ENCODE assay signal across 16 mouse cellular contexts in the genomic region with DNA sequence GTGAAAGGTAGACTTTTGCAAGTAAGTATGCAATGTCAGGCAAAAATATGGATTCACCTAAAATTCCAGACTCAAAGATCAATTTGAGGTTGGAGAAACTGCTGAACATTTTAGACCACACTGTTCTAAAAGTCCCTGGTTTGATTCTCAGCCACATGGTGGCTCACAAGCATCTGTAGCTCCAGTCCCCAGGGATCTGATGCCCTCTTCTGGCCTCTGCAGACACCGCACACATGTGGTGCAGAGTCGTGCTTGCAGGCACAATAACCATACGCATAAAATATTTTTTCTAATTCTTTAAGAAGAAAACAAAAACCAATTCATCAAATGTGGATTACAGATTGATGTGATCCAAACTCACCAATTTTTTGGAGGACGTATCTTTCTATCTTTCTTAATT.
DNase-seq lines count a peak whose midpoint lies in the region; ATAC-seq and TF ChIP-seq lines count a peak whose summit lies in the region.
"Had no signal": no experiment of that assay in that cellular context is flagged by ENCODE, and none has a peak within 500 bp of the region (broad histone marks: within the 10 kb centered on the region; RNA-seq: fewer than 3 reads in every experiment).

No protein-coding gene starts in this region.

- no peak overlapping the region for H3K4me2 ChIP-seq in hindbrain, postnatal 0 days (ENCODE audit: low read depth, low read length)
- no peak overlapping the region for H3K4me2 ChIP-seq in hindbrain, embryonic 12.5 days (replicated peaks)
- H3K4me2 ChIP-seq in forebrain, embryonic 15.5 days (replicated peaks): no peak overlapping the region
- H3K4me2 ChIP-seq: heart, embryonic 13.5 days; liver, embryonic 15.5 days; neural tube, embryonic 13.5 days had no signal

- no peaks in the 10 kb centered on the region for H3K27me3 ChIP-seq in hindbrain, postnatal 0 days (ENCODE audit: insufficient read depth, low read length)
- no peaks in the 10 kb centered on the region for H3K27me3 ChIP-seq in hindbrain, embryonic 12.5 days
- H3K27me3 ChIP-seq in thymus, adult 2 months (ENCODE audit: control insufficient read depth, insufficient read depth, low read length): no peaks in the 10 kb centered on the region
- no peaks in the 10 kb centered on the region for H3K27me3 ChIP-seq in forebrain, embryonic 15.5 days
- H3K27me3 ChIP-seq: heart, embryonic 13.5 days; liver, embryonic 15.5 days; neural tube, embryonic 13.5 days had no signal

- H3K9ac ChIP-seq in hindbrain, postnatal 0 days (replicated peaks; ENCODE audit: low read length): no peak overlapping the region
- no peak overlapping the region for H3K9ac ChIP-seq in hindbrain, embryonic 12.5 days
- H3K9ac ChIP-seq in forebrain, embryonic 15.5 days (replicated peaks): no peak overlapping the region
- H3K9ac ChIP-seq: heart, embryonic 13.5 days; liver, embryonic 15.5 days; neural tube, embryonic 13.5 days had no signal

- H3K4me1 ChIP-seq in hindbrain, postnatal 0 days (ENCODE audit: insufficient read depth, low read length): no peaks in the 10 kb centered on the region
- no peaks in the 10 kb centered on the region for H3K4me1 ChIP-seq in hindbrain, embryonic 12.5 days
- H3K4me1 ChIP-seq in thymus, adult 2 months (replicated peaks; ENCODE audit: control insufficient read depth, insufficient read depth, low read length): no peaks in the 10 kb centered on the region
- H3K4me1 ChIP-seq in forebrain, embryonic 15.5 days: no peaks in the 10 kb centered on the region
- H3K4me1 ChIP-seq: liver, embryonic 15.5 days; neural tube, embryonic 13.5 days had no signal

- TF ChIP-seq CTCF in hindbrain, postnatal 0 days (IDR thresholded peaks at IDR 0.05; ENCODE audit: low read depth): peak; percentile 40
- TF ChIP-seq CTCF in thymus, adult 2 months (IDR thresholded peaks at IDR 0.05; ENCODE audit: borderline replicate concordance, control insufficient read depth, extremely low read depth, insufficient read depth, low read length, poor library complexity): no peak

- H3K4me3 ChIP-seq in hindbrain, postnatal 0 days (ENCODE audit: low read length): no peak overlapping the region
- H3K4me3 ChIP-seq in hindbrain, embryonic 12.5 days: no peak overlapping the region
- no peak overlapping the region for H3K4me3 ChIP-seq in thymus, adult 2 months (ENCODE audit: control insufficient read depth, insufficient read depth, low read length)
- no peak overlapping the region for H3K4me3 ChIP-seq in forebrain, embryonic 15.5 days
- H3K4me3 ChIP-seq: heart, embryonic 13.5 days; liver, embryonic 15.5 days; neural tube, embryonic 13.5 days had no signal

- no peak for TF ChIP-seq POLR2A in thymus, adult 2 months (IDR thresholded peaks at IDR 0.05; ENCODE audit: control insufficient read depth, extremely low read depth, insufficient read depth, low read length, poor library complexity)

- no peak for ATAC-seq in hindbrain, postnatal 0 days
- ATAC-seq in hindbrain, embryonic 12.5 days (ENCODE audit: low FRiP score): no peak
- ATAC-seq in forebrain, embryonic 15.5 days (replicated peaks): no peak
- ATAC-seq: inflammation-experienced regulatory T-cells, adult 6 months had no signal

- H3K36me3 ChIP-seq in hindbrain, postnatal 0 days (ENCODE audit: insufficient read depth, low read length): no peaks in the 10 kb centered on the region
- H3K36me3 ChIP-seq in hindbrain, embryonic 12.5 days: no peaks in the 10 kb centered on the region
- no peaks in the 10 kb centered on the region for H3K36me3 ChIP-seq in thymus, adult 2 months (ENCODE audit: control insufficient read depth, insufficient read depth, low read length)
- no peaks in the 10 kb centered on the region for H3K36me3 ChIP-seq in forebrain, embryonic 15.5 days
- H3K36me3 ChIP-seq: heart, embryonic 13.5 days; liver, embryonic 15.5 days; neural tube, embryonic 13.5 days had no signal

- H3K9me3 ChIP-seq in hindbrain, postnatal 0 days (ENCODE audit: low read length): no peaks in the 10 kb centered on the region
- H3K9me3 ChIP-seq in hindbrain, embryonic 12.5 days (replicated peaks): no peaks in the 10 kb centered on the region
- no peaks in the 10 kb centered on the region for H3K9me3 ChIP-seq in forebrain, embryonic 15.5 days
- H3K9me3 ChIP-seq: liver, embryonic 15.5 days; neural tube, embryonic 13.5 days had no signal

- 91% methylated on average over 4 of the region's 4 CpGs for WGBS in hindbrain, postnatal 0 days
- WGBS in hindbrain, embryonic 12.5 days: 96% methylated on average over 4 of the region's 4 CpGs
- over 99% methylated on average over 4 of the region's 4 CpGs for WGBS in thymus, adult 2 months
- WGBS in forebrain, embryonic 15.5 days: 99% methylated on average over 4 of the region's 4 CpGs

- H3K27ac ChIP-seq in hindbrain, postnatal 0 days: no peak overlapping the region
- no peak overlapping the region for H3K27ac ChIP-seq in hindbrain, embryonic 12.5 days
- no peak overlapping the region for H3K27ac ChIP-seq in thymus, adult 2 months (ENCODE audit: control insufficient read depth, insufficient read depth, low read length)
- no peak overlapping the region for H3K27ac ChIP-seq in forebrain, embryonic 15.5 days (replicated peaks)
- H3K27ac ChIP-seq: heart, embryonic 13.5 days; liver, embryonic 15.5 days; macrophage; neural tube, embryonic 13.5 days had no signal

- intact Hi-C loops in left cerebral cortex, postnatal 14 days (cut with DNase I): no loop called here

- no peak for DNase-seq in hindbrain, postnatal 0 days (ENCODE audit: low spot score)
- peak; percentile 9 for DNase-seq in thymus, postnatal 4 days
- DNase-seq in thymus, adult 2 months: no peak
- peak; percentile 69 for DNase-seq in ZHBTc4 (ENCODE audit: low read depth, low spot score)
- DNase-seq in left cerebral cortex, postnatal 14 days (ENCODE audit: low spot score in 2 of 2): no peak
- DNase-seq: adrenal gland, adult 8-10 months; cerebellum, adult 8-10 months; layer of hippocampus, adult 9-11 months; right cerebral cortex, postnatal 25 days had no signal

Comparison
In these comparisons a context has a peak if more than half of its experiments do, and no peak if none do; other contexts are left out.
1. DNase-seq: peak in thymus, postnatal 4 days (single experiment) and ZHBTc4 (single experiment); none in hindbrain, postnatal 0 days (single experiment), thymus, adult 2 months (single experiment) and left cerebral cortex, postnatal 14 days (0 of 2).